Mouse (Mus musculus) thymus, adult 2 months (tissue): ENCODE measurements around the gene Slc8a3. TPM values are rescaled to one million over a fixed set of nuclear protein-coding genes. Genes with fewer than 3 reads are reported as not detected.

Source experiments
- DNase-seq: peaks from one replicate; pipeline ENCODE4 v3.0.0; 2021
- H3K27ac ChIP-seq: fragments of 200-500 bp; 2 replicates; pipeline ENCODE4 v1.5.1; 2012; ENCODE audit warnings: low read length, control low read depth; ENCODE audit not compliant: control insufficient read depth, insufficient read depth
- H3K27me3 ChIP-seq: fragments of 200-500 bp; 2 replicates; pipeline ENCODE4 v1.6.1; 2012; ENCODE audit warnings: mild to moderate bottlenecking, low read length, moderate library complexity, mixed read lengths; ENCODE audit not compliant: control insufficient read depth, insufficient read depth
- H3K36me3 ChIP-seq: fragments of 200-500 bp; 2 replicates; pipeline ENCODE4 v1.6.1; 2012; ENCODE audit warnings: mild to moderate bottlenecking, low read length, moderate library complexity; ENCODE audit not compliant: control insufficient read depth, insufficient read depth
- H3K4me1 ChIP-seq: fragments of 200-500 bp; replicated peaks from 2 replicates; pipeline ENCODE4 v1.6.1; 2012; ENCODE audit warnings: low read length; ENCODE audit not compliant: control insufficient read depth, insufficient read depth
- H3K4me3 ChIP-seq: fragments of 200-500 bp; 2 replicates; pipeline ENCODE4 v1.5.1; 2012; ENCODE audit warnings: mild to moderate bottlenecking, low read length, control low read depth, moderate library complexity; ENCODE audit not compliant: control insufficient read depth, insufficient read depth
- CTCF ChIP-seq: fragments of 200-500 bp; IDR thresholded peaks from 2 replicates; pipeline ENCODE4 v1.5.1; 2012; ENCODE audit warnings: mild to moderate bottlenecking, control low read depth, low read length, moderate library complexity, borderline replicate concordance; ENCODE audit not compliant: control insufficient read depth, poor library complexity, insufficient read depth; ENCODE audit errors: extremely low read depth
- POLR2A ChIP-seq: fragments of 200-500 bp; IDR thresholded peaks from 2 replicates; pipeline ENCODE4 v1.6.1; 2012; ENCODE audit warnings: mild to moderate bottlenecking, low read length, control low read depth, moderate library complexity; ENCODE audit not compliant: control insufficient read depth, poor library complexity, insufficient read depth; ENCODE audit errors: extremely low read depth
- WGBS: fragments of 180-500 bp; shearing (Covaris S2); methylation state at CpG from one replicate; pipeline ENCODE4 v1.1.7; 2018; 5-methylcytosine and 5-hydroxymethylcytosine counted together
- polyA plus RNA-seq: library from polyadenylated mRNA; depleted of rRNA; stranded (reverse); fragments of >200 nt; gene quantifications from 2 replicates; pipeline ENCODE4 v1.2.3, GENCODE M21; 2012

Slc8a3 gene
- polyA plus RNA-seq, 1 experiment, result 0.05 TPM

- no peak for DNase-seq
- TF ChIP-seq POLR2A, result no peak
- no peak for TF ChIP-seq CTCF
- H3K27me3 ChIP-seq, result no peaks in the 10 kb centered on the region
- no peak overlapping the region for H3K4me3 ChIP-seq
- 69% methylated on average over 8 of the region's 8 CpGs for WGBS
- no peak overlapping the region for H3K27ac ChIP-seq
- H3K36me3 ChIP-seq, result no peaks in the 10 kb centered on the region
- H3K4me1 ChIP-seq, result no peaks in the 10 kb centered on the region
Measured at GRCm38 (mm10) chr12:81166615-81167014, 166.4 kb downstream of the Slc8a3 start.

GRCm38 (mm10) chr12:81166092-81166491 lies 166.9 kb downstream of the Slc8a3 start:
- no peaks in the 10 kb centered on the region for H3K27me3 ChIP-seq
- 26% methylated on average over 10 of the region's 10 CpGs for WGBS
- H3K4me3 ChIP-seq, result no peak overlapping the region
- no peaks in the 10 kb centered on the region for H3K4me1 ChIP-seq
- TF ChIP-seq POLR2A (no peak), CTCF (no peak)
- no peaks in the 10 kb centered on the region for H3K36me3 ChIP-seq
- no peak for DNase-seq
- no peak overlapping the region for H3K27ac ChIP-seq

DNA sequence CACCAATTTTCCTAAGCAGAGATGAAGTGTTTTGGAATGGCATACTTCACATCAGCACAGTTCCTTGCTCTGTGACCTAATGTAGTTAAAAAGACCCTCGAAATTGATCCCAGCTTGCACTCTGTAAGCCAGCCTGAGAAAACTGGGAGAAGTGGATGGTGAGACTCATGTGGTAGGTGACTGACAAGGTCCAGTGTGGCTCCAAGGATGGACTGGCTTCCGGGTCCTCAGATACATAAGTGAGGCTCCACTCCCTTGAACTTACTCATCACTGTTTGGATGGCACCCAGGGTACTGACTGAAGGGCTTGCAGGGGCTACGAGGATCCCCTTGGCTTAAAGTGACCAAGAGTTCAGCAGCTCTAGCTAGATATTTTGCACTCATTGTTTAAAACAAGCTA lies 169.4 kb downstream of the Slc8a3 start:
- TF ChIP-seq CTCF, result no peak
- no peak for TF ChIP-seq POLR2A
- no peaks in the 10 kb centered on the region for H3K36me3 ChIP-seq
- no peaks in the 10 kb centered on the region for H3K27me3 ChIP-seq
- WGBS, result 93% methylated on average over 3 of the region's 3 CpGs
- no peaks in the 10 kb centered on the region for H3K4me1 ChIP-seq
- no peak overlapping the region for H3K27ac ChIP-seq
- no peak overlapping the region for H3K4me3 ChIP-seq
- DNase-seq, result no peak

DNA sequence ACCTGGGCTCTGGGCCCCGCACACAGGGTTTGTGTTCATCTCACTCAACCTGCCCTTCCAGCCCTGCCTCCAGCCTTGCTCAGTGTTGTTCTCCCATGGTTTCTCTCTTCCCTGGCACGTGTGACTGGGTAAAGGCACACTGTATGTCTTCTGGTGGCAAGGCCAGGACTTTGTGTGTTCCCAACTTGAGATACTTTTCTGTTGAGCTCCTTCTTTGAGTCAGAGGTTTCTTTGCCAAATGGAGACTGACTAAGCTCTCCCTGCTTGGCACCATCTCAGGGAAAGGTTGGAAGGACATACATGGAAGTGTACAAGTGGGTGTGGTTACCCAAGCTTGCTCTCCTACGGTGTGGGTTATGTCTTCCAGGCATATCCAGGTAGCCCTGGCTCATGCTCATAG lies 169.8 kb downstream of the Slc8a3 start:
- TF ChIP-seq POLR2A, result no peak
- TF ChIP-seq CTCF, result no peak
- Histone ChIP-seq H3K27me3 (no peaks in the 10 kb centered on the region), H3K4me1 (no peaks in the 10 kb centered on the region), H3K4me3 (no peak overlapping the region), H3K36me3 (no peaks in the 10 kb centered on the region), H3K27ac (no peak overlapping the region)
- WGBS, result 88% methylated on average over 3 of the region's 3 CpGs
- no peak for DNase-seq

- no peaks in the 10 kb centered on the region for H3K27me3 ChIP-seq
- 82% methylated on average over 2 of the region's 2 CpGs for WGBS
- no peak overlapping the region for H3K27ac ChIP-seq
- no peak for DNase-seq
- no peaks in the 10 kb centered on the region for H3K36me3 ChIP-seq
- no peak for TF ChIP-seq POLR2A
- no peak for TF ChIP-seq CTCF
- no peak overlapping the region for H3K4me3 ChIP-seq
- no peaks in the 10 kb centered on the region for H3K4me1 ChIP-seq
Measured at GRCm38 (mm10) chr12:81161282-81161681, 171.7 kb downstream of the Slc8a3 start.

DNA sequence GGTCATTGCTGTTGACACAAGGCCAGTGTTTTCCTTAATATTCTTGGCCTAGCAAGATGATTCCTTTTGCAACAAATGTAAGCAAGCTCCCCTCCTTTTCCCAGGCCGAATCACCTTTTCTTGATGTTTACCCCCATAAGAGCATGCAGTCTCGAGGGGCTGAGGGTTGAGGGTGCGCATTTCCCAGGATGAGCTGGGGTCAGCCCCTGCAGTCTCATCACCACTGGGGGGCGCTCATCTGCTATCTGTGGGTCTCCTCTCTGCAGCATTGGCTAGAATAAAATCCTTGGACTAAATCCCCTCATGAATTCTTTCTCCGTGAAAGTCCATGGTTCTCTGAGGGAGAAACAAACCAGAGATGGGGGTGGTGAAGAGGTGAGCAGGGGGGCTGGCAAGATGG lies 172.1 kb downstream of the Slc8a3 start:
- H3K27me3 ChIP-seq, result no peaks in the 10 kb centered on the region
- no peaks in the 10 kb centered on the region for H3K36me3 ChIP-seq
- no peaks in the 10 kb centered on the region for H3K4me1 ChIP-seq
- TF ChIP-seq POLR2A (no peak), CTCF (no peak)
- WGBS, result 83% methylated on average over 5 of the region's 5 CpGs
- H3K4me3 ChIP-seq, result no peak overlapping the region
- no peak overlapping the region for H3K27ac ChIP-seq
- DNase-seq, result peak; percentile 41

GRCm38 (mm10) chr12:81160425-81160824 lies 172.6 kb downstream of the Slc8a3 start:
- no peak for DNase-seq
- 95% methylated on average over 3 of the region's 3 CpGs for WGBS
- Histone ChIP-seq H3K27ac (no peak overlapping the region), H3K4me1 (no peaks in the 10 kb centered on the region), H3K36me3 (no peaks in the 10 kb centered on the region), H3K4me3 (no peak overlapping the region), H3K27me3 (no peaks in the 10 kb centered on the region)
- no peak for TF ChIP-seq POLR2A
- no peak for TF ChIP-seq CTCF
